Mouse (Mus musculus): Measurements from ENCODE around the gene Ccpg1os.

Gene Ccpg1os

GRCm38 (mm10) chr9:72985250-72986220, at the start of gene Ccpg1os, which contains the start of gene Ccpg1:
Ccpg1os (minus strand) TSS chr9:72985382.
Ccpg1 (plus strand) TSS chr9:72985429.
- in situ Hi-C loops (cut with MboI), result no loop called here

GRCm38 (mm10) chr9:73033406-73033805, 48.2 kb upstream of the Ccpg1os start:
- in situ Hi-C loops (cut with MboI), result no loop called here

- in situ Hi-C loops (cut with MboI), result no loop called here
Measured at GRCm38 (mm10) chr9:73031421-73031820, 46.2 kb upstream of the Ccpg1os start.

- in situ Hi-C loops (cut with MboI), result no loop called here
Measured at GRCm38 (mm10) chr9:73030443-73030842, 45.3 kb upstream of the Ccpg1os start.

GRCm38 (mm10) chr9:73025818-73026636, 40.8 kb upstream of the Ccpg1os start:
- in situ Hi-C loops (cut with MboI), result no loop called here

- in situ Hi-C loops (cut with MboI), result no loop called here
Measured at GRCm38 (mm10) chr9:73020566-73021097, 35.5 kb upstream of the Ccpg1os start.

GRCm38 (mm10) chr9:73019841-73020240, 34.7 kb upstream of the Ccpg1os start:
- in situ Hi-C loops (cut with MboI), result no loop called here

GRCm38 (mm10) chr9:73014724-73015123, 29.5 kb upstream of the Ccpg1os start:
- in situ Hi-C loops (cut with MboI), result no loop called here

GRCm38 (mm10) chr9:73012629-73013028, 27.4 kb upstream of the Ccpg1os start:
- in situ Hi-C loops (cut with MboI), result no loop called here

- in situ Hi-C loops (cut with MboI), result no loop called here
Measured at GRCm38 (mm10) chr9:73008384-73008783, 23.2 kb upstream of the Ccpg1os start.

- in situ Hi-C loops (cut with MboI), result no loop called here
Measured at GRCm38 (mm10) chr9:73006175-73006574, 21.0 kb upstream of the Ccpg1os start.

- in situ Hi-C loops (cut with MboI), result no loop called here
Measured at GRCm38 (mm10) chr9:73005106-73005505, 19.9 kb upstream of the Ccpg1os start.

- in situ Hi-C loops (cut with MboI), result no loop called here
Measured at GRCm38 (mm10) chr9:73004076-73004475, 18.9 kb upstream of the Ccpg1os start.

GRCm38 (mm10) chr9:73002177-73002576, 17.0 kb upstream of the Ccpg1os start:
- in situ Hi-C loops (cut with MboI), result no loop called here

GRCm38 (mm10) chr9:73001314-73002011, 16.3 kb upstream of the Ccpg1os start:
- in situ Hi-C loops (cut with MboI), result no loop called here

- in situ Hi-C loops (cut with MboI), result no loop called here
Measured at GRCm38 (mm10) chr9:73000487-73000886, 15.3 kb upstream of the Ccpg1os start.

GRCm38 (mm10) chr9:72996806-72997205, 11.6 kb upstream of the Ccpg1os start:
- in situ Hi-C loops (cut with MboI), result no loop called here

- in situ Hi-C loops (cut with MboI), result no loop called here
Measured at GRCm38 (mm10) chr9:72996167-72996566, 11.0 kb upstream of the Ccpg1os start.

GRCm38 (mm10) chr9:72992576-72992975, 7.4 kb upstream of the Ccpg1os start:
- in situ Hi-C loops (cut with MboI), result no loop called here

GRCm38 (mm10) chr9:72991420-72991819, 6.2 kb upstream of the Ccpg1os start:
- in situ Hi-C loops (cut with MboI), result no loop called here

- in situ Hi-C loops (cut with MboI), result no loop called here
Measured at GRCm38 (mm10) chr9:72988706-72989105, 3.5 kb upstream of the Ccpg1os start.

GRCm38 (mm10) chr9:72987703-72988102, 2.5 kb upstream of the Ccpg1os start:
- in situ Hi-C loops (cut with MboI), result no loop called here
